33 mouse cellular contexts compared by ENCODE assay signal in genomic region chr2:135394698-135395097, GRCm38 (mm10).
"Had no signal": no experiment of that assay in that cellular context is flagged by ENCODE, and none has a peak within 500 bp of the region (broad histone marks: within the 10 kb centered on the region; RNA-seq: fewer than 3 reads in every experiment).

No protein-coding gene starts in this region.

- H3K9ac ChIP-seq: heart, embryonic 12.5 days; heart, embryonic 13.5 days; heart, embryonic 15.5 days; hindbrain, embryonic 12.5 days; hindbrain, embryonic 13.5 days; hindbrain, embryonic 14.5 days; hindbrain, embryonic 15.5 days; intestine, embryonic 15.5 days; kidney, embryonic 15.5 days had no signal

- H3K36me3 ChIP-seq: heart, embryonic 10.5 days; heart, embryonic 12.5 days; heart, embryonic 13.5 days; heart, embryonic 15.5 days; hindbrain, embryonic 10.5 days; hindbrain, embryonic 12.5 days; hindbrain, embryonic 13.5 days; hindbrain, embryonic 15.5 days; intestine, embryonic 15.5 days; kidney, embryonic 15.5 days had no signal

- H3K4me3 ChIP-seq: heart, embryonic 10.5 days; heart, embryonic 12.5 days; heart, embryonic 13.5 days; heart, embryonic 15.5 days; hindbrain, embryonic 10.5 days; hindbrain, embryonic 12.5 days; hindbrain, embryonic 13.5 days; hindbrain, embryonic 15.5 days; intestine, embryonic 15.5 days; kidney, embryonic 15.5 days; layer of hippocampus, adult 2 months had no signal

- DNase-seq: heart, postnatal 10 days; heart, postnatal 14 days; heart, postnatal 36 days; heart, postnatal 4 days; kidney, adult 11 months; kidney, adult 18-20 months; kidney, adult 2 months; kidney, adult 8-10 months; kidney, adult 9 months; kidney, postnatal 10 days; kidney, postnatal 25 days; kidney, postnatal 36 days; kidney, postnatal 4 days; layer of hippocampus, adult 9-11 months; layer of hippocampus, postnatal 36 days had no signal

- H3K9me3 ChIP-seq: heart, embryonic 10.5 days; heart, embryonic 12.5 days; heart, embryonic 13.5 days; heart, embryonic 15.5 days; hindbrain, embryonic 10.5 days; hindbrain, embryonic 12.5 days; hindbrain, embryonic 13.5 days; hindbrain, embryonic 15.5 days; intestine, embryonic 15.5 days; kidney, embryonic 15.5 days had no signal

- H3K27ac ChIP-seq: heart, embryonic 10.5 days; heart, embryonic 13.5 days; heart, embryonic 15.5 days; hindbrain, embryonic 10.5 days; hindbrain, embryonic 12.5 days; hindbrain, embryonic 13.5 days; hindbrain, embryonic 14.5 days; hindbrain, embryonic 15.5 days; intestine, embryonic 15.5 days; kidney, embryonic 15.5 days; kidney, postnatal 0 days; layer of hippocampus, adult 2 months had no signal

- ATAC-seq: hindbrain, embryonic 16.5 days; inflammation-experienced regulatory T-cells, adult 6 months; intestine, embryonic 15.5 days; intestine, embryonic 16.5 days; intestine, postnatal 0 days had no signal

- H3K27me3 ChIP-seq: heart, embryonic 12.5 days; heart, embryonic 13.5 days; heart, embryonic 15.5 days; hindbrain, embryonic 12.5 days; hindbrain, embryonic 13.5 days; hindbrain, embryonic 15.5 days; intestine, embryonic 15.5 days; kidney, embryonic 15.5 days had no signal

- H3K4me2 ChIP-seq: heart, embryonic 11.5 days; heart, embryonic 12.5 days; heart, embryonic 13.5 days; heart, embryonic 15.5 days; hindbrain, embryonic 12.5 days; hindbrain, embryonic 13.5 days; hindbrain, embryonic 14.5 days; hindbrain, embryonic 15.5 days; intestine, embryonic 15.5 days; kidney, embryonic 15.5 days had no signal

- H3K4me1 ChIP-seq: heart, embryonic 10.5 days; heart, embryonic 12.5 days; heart, embryonic 13.5 days; heart, embryonic 15.5 days; hindbrain, embryonic 10.5 days; hindbrain, embryonic 12.5 days; hindbrain, embryonic 13.5 days; hindbrain, embryonic 15.5 days; kidney, embryonic 15.5 days had no signal
